Mouse (Mus musculus): Measurements from ENCODE around the gene Tubb4b. TPM values are rescaled to one million over a fixed set of nuclear protein-coding genes. Genes with fewer than 3 reads are reported as not detected.

The Tubb4b gene
- total and polyA plus RNA-seq, 3 experiments = 183 to 1,037 (median 979) TPM

DNA sequence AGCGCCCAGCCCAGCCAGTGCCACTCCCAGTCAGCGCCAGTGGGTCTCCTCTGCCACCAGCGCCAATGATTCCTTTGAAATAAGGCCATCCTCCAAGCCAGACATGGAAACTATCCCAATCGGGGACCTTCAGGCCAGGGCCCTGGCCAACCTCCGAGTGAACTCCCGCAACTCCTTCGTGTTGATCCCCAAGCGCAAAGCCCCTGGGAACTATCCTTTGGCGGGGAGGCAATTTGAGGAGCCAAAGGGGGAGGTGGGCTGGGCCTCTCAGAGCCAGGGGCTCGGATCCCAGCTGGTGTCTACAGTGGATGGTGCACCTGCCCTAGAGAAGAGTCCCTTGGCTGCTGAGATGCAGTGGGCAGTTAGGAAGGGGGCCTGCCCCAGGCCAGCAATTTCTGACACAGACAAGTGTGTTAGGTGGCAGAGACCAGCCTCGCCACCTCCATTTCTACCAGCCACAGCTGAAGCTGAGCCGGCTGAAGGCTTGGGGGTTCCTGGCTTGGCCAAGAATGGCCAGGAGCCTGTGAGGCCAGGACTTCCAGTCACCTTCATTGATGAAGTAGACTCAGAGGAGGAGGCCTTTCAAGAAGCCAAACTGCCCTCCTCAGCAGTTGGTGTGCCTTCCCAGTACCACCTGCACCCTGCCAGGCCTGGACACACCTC, 39.3 kb upstream of the Tubb4b start:
- DNase-seq (ENCODE audit: low read depth, low spot score) = no peak
- Histone ChIP-seq H3K27ac (ENCODE audit: control insufficient read depth, low read depth, low read length) (peak overlapping the region; percentile 48; the same call in 1 of the 2 replicates), H3K9ac (ENCODE audit: control insufficient read depth, low read depth, low read length, poor library complexity, severe bottlenecking) (peak overlapping the region; percentile 93), H3K9me3 (replicated peaks; ENCODE audit: insufficient read depth, low read length) (no peaks in the 10 kb centered on the region), H3K4me1 (ENCODE audit: control insufficient read depth in 1 of 2, insufficient read depth in 2 of 2, low read length in 2 of 2) (peaks cover 10 to 48% of the 10 kb centered on the region in 2 experiments), H3K36me3 (ENCODE audit: control insufficient read depth in 1 of 2, insufficient read depth in 2 of 2, low read length in 2 of 2) (peaks cover 0 to 36% of the 10 kb centered on the region in 2 experiments; a peak in 2 of 4 replicates), H3K27me3 (ENCODE audit: control insufficient read depth in 1 of 2, insufficient read depth in 2 of 2, low read length in 2 of 2) (no peaks in the 10 kb centered on the region), H3K4me3 (ENCODE audit: control insufficient read depth in 1 of 2, insufficient read depth in 1 of 2, low read depth in 2 of 2, low read length in 2 of 2) (peak overlapping the region; percentile 90 to 95), H3K79me2 (ENCODE audit: control insufficient read depth, insufficient read depth, low read length, poor library complexity) (peaks cover 55% of the 10 kb centered on the region)
- TF ChIP-seq CHD1 (IDR thresholded peaks at IDR 0.05; ENCODE audit: low read depth, low read length) (0 out of 2 replicates have a peak, but pooled peaks have one; percentile 10), ZNF384 (IDR thresholded peaks at IDR 0.05; ENCODE audit: low read depth, low read length) (no peak)

DNA sequence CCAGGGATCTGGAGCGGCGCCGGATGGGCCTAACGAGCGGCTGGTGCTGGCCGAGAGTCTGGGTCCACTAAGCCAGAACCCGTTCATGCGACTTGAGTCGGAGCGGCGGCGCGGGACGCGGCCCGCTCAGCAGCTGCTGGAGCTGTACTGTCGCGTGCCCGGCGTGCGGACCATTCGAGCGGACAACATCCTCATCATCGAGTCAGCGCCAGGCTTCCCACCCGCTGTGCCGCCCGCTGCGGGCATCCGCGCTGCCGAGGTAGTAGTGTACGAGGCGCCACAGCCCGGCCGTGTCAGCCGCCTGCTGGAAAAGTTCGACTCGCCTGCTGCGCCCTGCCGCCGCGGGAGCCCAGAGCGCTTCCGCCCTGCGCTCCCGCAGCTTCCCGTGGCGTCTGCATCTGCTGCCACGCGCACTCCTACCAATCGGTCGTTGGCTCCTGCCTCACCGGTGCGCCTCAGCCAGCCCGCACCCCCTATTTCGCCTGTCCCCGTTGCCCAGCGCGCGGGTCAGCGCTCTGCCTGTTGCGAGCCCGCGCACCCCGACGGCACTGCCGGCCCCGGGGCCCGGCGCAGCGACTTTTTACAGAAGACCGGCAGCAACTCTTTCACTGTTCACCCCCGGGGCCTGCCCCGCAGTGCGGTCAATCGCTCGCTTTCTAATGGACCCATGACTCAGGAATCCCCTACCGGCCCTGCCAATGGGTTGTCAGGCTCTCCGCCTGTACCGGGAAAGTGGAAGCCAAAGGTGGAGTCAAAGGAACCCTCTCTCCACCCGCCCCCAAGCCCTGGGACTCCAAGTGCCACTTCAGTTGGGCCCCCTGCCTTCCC, 38.5 kb upstream of the Tubb4b start:
- H3K27ac ChIP-seq (ENCODE audit: control insufficient read depth, low read depth, low read length) = peak overlapping the region; percentile 48
- peaks cover 0 to 32% of the 10 kb centered on the region in 2 experiments; a peak in 2 of 4 replicates for H3K36me3 ChIP-seq (ENCODE audit: control insufficient read depth in 1 of 2, insufficient read depth in 2 of 2, low read length in 2 of 2)
- no peaks in the 10 kb centered on the region for H3K9me3 ChIP-seq (replicated peaks; ENCODE audit: insufficient read depth, low read length)
- H3K4me1 ChIP-seq (ENCODE audit: control insufficient read depth in 1 of 2, insufficient read depth in 2 of 2, low read length in 2 of 2) = peaks cover 10 to 43% of the 10 kb centered on the region in 2 experiments
- no peaks in the 10 kb centered on the region for H3K27me3 ChIP-seq (ENCODE audit: control insufficient read depth in 1 of 2, insufficient read depth in 2 of 2, low read length in 2 of 2)
- peak; percentile 70 for DNase-seq (ENCODE audit: low read depth, low spot score)
- H3K79me2 ChIP-seq (ENCODE audit: control insufficient read depth, insufficient read depth, low read length, poor library complexity) = peaks cover 55% of the 10 kb centered on the region
- H3K4me3 ChIP-seq (ENCODE audit: control insufficient read depth in 1 of 2, insufficient read depth in 1 of 2, low read depth in 2 of 2, low read length in 2 of 2) = peak overlapping the region; percentile 90 to 95
- peak overlapping the region; percentile 93 for H3K9ac ChIP-seq (ENCODE audit: control insufficient read depth, low read depth, low read length, poor library complexity, severe bottlenecking)
- TF ChIP-seq TAL1 (IDR thresholded peaks at IDR 0.05; ENCODE audit: low read length) = no peak
- TF ChIP-seq MXI1 (IDR thresholded peaks at IDR 0.05; ENCODE audit: low read depth, low read length) = no peak; the same call in none of the 2 replicates
- no peak for TF ChIP-seq RCOR1 (IDR thresholded peaks at IDR 0.05; ENCODE audit: low read depth, low read length)
- no peak for TF ChIP-seq ZKSCAN1 (IDR thresholded peaks at IDR 0.05; ENCODE audit: low read depth, low read length)
- no peak for TF ChIP-seq GABPA (IDR thresholded peaks at IDR 0.05; ENCODE audit: low read depth, low read length)
- 0 out of 2 replicates have a peak, but pooled peaks have one; percentile 45 for TF ChIP-seq MAZ (IDR thresholded peaks at IDR 0.05; ENCODE audit: low read depth, low read length)
- TF ChIP-seq EP300 (IDR thresholded peaks at IDR 0.05; ENCODE audit: low read depth in 1 of 2, low read length in 2 of 2) = no peak
- peak; percentile 16; the same call in 1 of the 2 replicates for TF ChIP-seq TCF12 (IDR thresholded peaks at IDR 0.05; ENCODE audit: low read depth, low read length)
- no peak for TF ChIP-seq KAT2A (conservative IDR thresholded peaks at IDR 0.05; ENCODE audit: low read depth, low read length)
- peak; percentile 49; the same call in 1 of the 2 replicates for TF ChIP-seq CHD1 (IDR thresholded peaks at IDR 0.05; ENCODE audit: low read depth, low read length)
- no peak for TF ChIP-seq E2F4 (IDR thresholded peaks at IDR 0.05; ENCODE audit: borderline replicate concordance, low read depth, low read length)
- no peak for TF ChIP-seq CHD2 (IDR thresholded peaks at IDR 0.05; ENCODE audit: low read length)
- no peak for TF ChIP-seq ETS1 (IDR thresholded peaks at IDR 0.05; ENCODE audit: low read depth, low read length)
- no peak for TF ChIP-seq SMC3 (IDR thresholded peaks at IDR 0.05; ENCODE audit: low read depth, low read length)
- TF ChIP-seq NELFE (IDR thresholded peaks at IDR 0.05; ENCODE audit: low read depth, low read length) = no peak
- TF ChIP-seq ZNF384 (IDR thresholded peaks at IDR 0.05; ENCODE audit: low read depth, low read length) = no peak
- TF ChIP-seq ZMIZ1 (IDR thresholded peaks at IDR 0.05; ENCODE audit: low read depth, low read length) = no peak
- TF ChIP-seq POLR2AphosphoS5 (IDR thresholded peaks at IDR 0.05; ENCODE audit: borderline replicate concordance, low read depth, low read length) = no peak
- TF ChIP-seq MYB (IDR thresholded peaks at IDR 0.05; ENCODE audit: low read depth, low read length) = no peak
- no peak for TF ChIP-seq BHLHE40 (IDR thresholded peaks at IDR 0.05; ENCODE audit: borderline replicate concordance, low read depth, low read length)
- TF ChIP-seq SIN3A (IDR thresholded peaks at IDR 0.05; ENCODE audit: low read length) = no peak
- no peak for TF ChIP-seq MAFK (IDR thresholded peaks at IDR 0.05; ENCODE audit: borderline replicate concordance, low read depth, low read length)
- no peak for TF ChIP-seq POLR2A (IDR thresholded peaks at IDR 0.05; ENCODE audit: control insufficient read depth in 1 of 2, insufficient read depth in 1 of 2, low read depth in 1 of 2, low read length in 2 of 2, poor library complexity in 1 of 2)
- no peak for TF ChIP-seq CTCF (IDR thresholded peaks at IDR 0.05 in 2 of 3, conservative IDR thresholded peaks at IDR 0.05 in 1 of 3; ENCODE audit: control insufficient read depth in 1 of 3, insufficient read depth in 1 of 3, low read depth in 2 of 3, low read length in 3 of 3, poor library complexity in 1 of 3, severe bottlenecking in 1 of 3)
- 0 out of 2 replicates have a peak, but pooled peaks have one; percentile 37 for TF ChIP-seq MAX (IDR thresholded peaks at IDR 0.05; ENCODE audit: low read length)
- TF ChIP-seq NRF1 (IDR thresholded peaks at IDR 0.05; ENCODE audit: insufficient read depth, low read depth, low read length, poor library complexity, severe bottlenecking) = no peak
- no peak for TF ChIP-seq RAD21 (IDR thresholded peaks at IDR 0.05; ENCODE audit: low read depth, low read length)
- no peak for TF ChIP-seq USF1 (IDR thresholded peaks at IDR 0.05; ENCODE audit: low read depth, low read length)
- TF ChIP-seq ELF1 (IDR thresholded peaks at IDR 0.05; ENCODE audit: low read depth, low read length) = no peak
